Mouse (Mus musculus) cerebellum, adult 2 months (tissue): Measurements from ENCODE around the gene B3gat3.

Experiments
- CTCF ChIP-seq: fragments of 200-500 bp; IDR thresholded peaks from 2 replicates; pipeline ENCODE4 v1.5.1; 2011; ENCODE audit warnings: low read depth, mild to moderate bottlenecking, control low read depth, low read length, moderate library complexity, borderline replicate concordance; ENCODE audit not compliant: insufficient read depth
- POLR2A ChIP-seq: fragments of 200-500 bp; IDR thresholded peaks from 2 replicates; pipeline ENCODE4 v1.6.1; 2011; ENCODE audit warnings: low read length, control low read depth, borderline replicate concordance; ENCODE audit not compliant: insufficient read depth

- TF ChIP-seq POLR2A = no peak
- no peak for TF ChIP-seq CTCF
These were observed 1.6 kb downstream of the B3gat3 start for GRCm38 (mm10) chr19:8921741-8922140.
